Mouse (Mus musculus) CH12.LX (cell line): ENCODE measurements at regions not wholly inside any gene's neighbourhood (a gene's known extent, or its start where the extent isn't known, plus 50 kb on each side); places are given as distances from the start of the nearest gene placed in this dataset.

Source experiments
- CHD2 ChIP-seq: IDR thresholded peaks from 2 replicates; pipeline ENCODE4 v1.6.1; 2011; ENCODE audit warnings: low read length, improper control_type of control experiment
- CTCF ChIP-seq, 2 experiments: IDR thresholded peaks in 1 of 2; conservative IDR thresholded peaks in 1 of 2; 2 replicates each; pipeline ENCODE4 v1.5.1; 2011 to 2012; ENCODE audit warnings: low read depth in 2 of 2, low read length in 2 of 2, improper control_type of control experiment in 1 of 2, inconsistent platforms in 1 of 2, mild to moderate bottlenecking in 1 of 2, moderate library complexity in 1 of 2
- ETS1 ChIP-seq: conservative IDR thresholded peaks from 2 replicates; pipeline ENCODE4 v1.6.1; 2012; ENCODE audit warnings: low read depth, mild to moderate bottlenecking, inconsistent platforms, low read length, improper control_type of control experiment, moderate library complexity
- POLR2A ChIP-seq: IDR thresholded peaks from 2 replicates; pipeline ENCODE4 v1.6.1; 2011; ENCODE audit warnings: low read depth, mild to moderate bottlenecking, improper control_type of control experiment, low read length
- POLR2AphosphoS2 ChIP-seq: IDR thresholded peaks from 2 replicates; pipeline ENCODE4 v1.6.1; 2011; ENCODE audit warnings: low read depth, low read length, improper control_type of control experiment

DNA sequence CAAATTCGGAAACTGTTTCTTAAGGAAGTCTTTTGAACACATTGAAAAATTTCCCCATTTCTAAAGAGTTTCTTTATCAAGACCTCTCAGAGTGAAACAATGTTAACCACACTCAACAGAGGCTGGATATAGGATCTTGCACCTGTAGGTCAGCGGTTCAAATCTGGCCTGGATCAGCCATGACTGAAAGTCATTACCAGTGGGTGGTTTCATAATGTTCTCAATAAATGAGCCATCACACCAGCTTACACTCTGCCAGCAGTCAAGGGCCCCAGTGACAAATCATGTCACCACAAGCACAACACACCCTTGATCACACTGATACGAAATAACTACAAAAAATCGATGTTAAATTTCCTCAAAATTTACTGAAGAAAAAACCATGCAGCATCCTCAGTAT, 949.1 kb downstream of the Robo2 start:
- TF ChIP-seq CHD2: no peak
- no peak for TF ChIP-seq POLR2A
- TF ChIP-seq CTCF (conservative IDR thresholded peaks at IDR 0.05 in 1 of 2, IDR thresholded peaks at IDR 0.05 in 1 of 2; ENCODE audit: low read depth in 2 of 2, low read length in 2 of 2): no peak
- no peak for TF ChIP-seq POLR2AphosphoS2
- no peak for TF ChIP-seq ETS1
